Mouse (Mus musculus) kidney, postnatal 14 days (tissue): ENCODE data around the gene Enthd1.
A peak's percentile ranks its signal among the peaks of the same experiment; 100 is the strongest.
"Not testable (repeated sequence)": the region's sequence is repeated elsewhere in the genome, so short reads cannot be mapped to it uniquely, and the experiment has no call there.

Source experiments
- DNase-seq: peaks from one replicate; pipeline ENCODE4 v3.0.0; 2022; ENCODE audit warnings: mixed read lengths

Gene Enthd1

DNA sequence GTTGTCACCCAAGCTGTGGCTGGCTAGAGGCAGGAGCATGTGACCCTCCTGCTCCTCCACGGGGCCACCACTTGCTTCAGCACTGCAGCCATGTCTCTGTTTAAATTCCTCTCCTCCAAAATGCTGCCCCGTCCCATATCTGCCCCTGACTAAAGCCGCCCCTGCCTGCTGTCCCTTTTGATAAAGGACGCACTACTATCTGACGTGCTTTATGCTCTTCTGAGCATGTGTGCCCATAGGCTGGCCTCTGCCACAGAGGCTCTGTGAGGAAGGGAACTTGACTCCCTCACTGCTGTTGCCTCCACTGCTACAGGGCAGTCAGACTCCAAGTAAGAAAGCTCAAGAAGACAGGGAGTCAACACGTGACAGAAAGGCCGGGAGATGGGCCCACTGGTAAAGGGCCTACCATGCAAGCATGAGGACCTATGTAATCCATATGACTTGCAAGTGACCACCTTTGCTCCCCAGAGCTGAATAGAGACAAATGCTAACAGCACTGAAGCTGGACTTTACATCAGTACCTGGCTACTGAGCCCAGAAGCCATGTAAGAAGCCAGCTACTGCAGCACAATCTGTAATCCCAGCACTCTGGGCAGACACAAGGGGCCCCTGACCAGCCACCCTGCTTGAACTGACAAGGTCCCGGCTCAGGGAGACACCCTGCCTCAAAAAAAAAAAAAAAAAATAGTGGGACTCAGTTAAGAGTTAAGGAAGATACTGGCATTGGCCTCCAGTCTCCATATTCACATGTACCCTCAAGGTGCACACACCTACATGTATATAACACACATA lies 32.5 kb downstream of the Enthd1 start:
- DNase-seq: no peak

DNA sequence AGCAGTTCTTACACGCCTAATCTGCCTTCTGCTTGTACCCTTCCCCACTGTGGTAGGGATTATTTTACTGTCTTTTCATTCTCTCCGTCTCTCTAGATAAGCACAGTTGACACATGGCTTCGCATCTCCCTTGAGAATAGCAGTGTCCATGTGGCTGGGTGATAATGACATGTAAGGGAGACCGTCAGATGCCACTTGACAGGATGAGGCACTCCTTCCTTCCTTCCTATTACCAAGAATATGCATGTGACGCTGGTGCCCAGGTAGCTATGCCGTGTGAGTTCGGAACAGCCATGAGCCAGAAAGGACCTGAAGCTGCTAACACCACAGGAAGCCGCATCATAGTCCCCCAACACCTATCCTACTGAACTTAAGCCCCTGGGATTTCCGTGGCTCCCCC lies 33.9 kb downstream of the Enthd1 start:
- DNase-seq: no peak

DNA sequence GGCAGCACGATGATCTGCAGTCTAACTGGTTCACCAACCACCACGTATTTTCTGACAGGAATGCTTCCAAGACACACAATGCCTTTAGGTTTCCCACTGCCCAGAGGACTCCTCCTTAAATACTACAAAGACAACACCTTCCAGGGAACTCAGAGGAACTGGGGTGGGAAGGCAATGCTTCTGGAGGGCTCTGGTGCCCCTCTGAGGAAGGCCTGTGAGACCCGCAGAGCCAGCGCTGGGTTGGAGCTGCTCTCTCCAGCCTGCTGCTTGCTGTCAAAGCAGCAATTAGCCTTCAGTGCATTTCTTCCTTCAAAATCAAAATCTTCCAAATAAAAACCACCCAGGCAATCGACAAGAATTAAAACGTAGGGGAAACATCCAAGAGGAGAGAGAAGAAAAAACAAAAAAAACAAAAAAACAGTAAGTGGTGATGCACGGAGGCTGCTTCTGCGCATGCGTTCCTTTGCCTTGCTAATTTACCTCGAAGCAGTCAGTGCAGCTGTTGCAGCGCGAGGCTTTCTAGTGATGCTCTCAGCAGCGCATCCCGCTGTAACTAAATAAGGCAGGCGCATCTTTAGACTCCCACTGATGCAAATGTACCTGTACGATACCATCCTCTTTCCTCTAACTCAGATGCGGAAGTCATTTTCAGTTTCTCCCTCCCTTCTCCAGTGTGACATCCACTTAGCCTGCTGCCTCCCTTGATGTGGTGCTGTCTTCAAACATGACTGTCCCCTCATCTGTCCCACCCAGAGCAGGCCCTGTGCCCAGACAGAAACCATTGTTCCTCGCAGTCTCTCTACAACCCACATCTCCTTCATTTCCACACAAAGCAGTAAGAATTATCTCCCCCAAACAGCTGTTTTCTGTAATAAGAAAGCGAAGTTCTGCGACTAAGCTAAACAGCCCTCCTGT lies 34.7 kb downstream of the Enthd1 start:
- DNase-seq: no peak

DNA sequence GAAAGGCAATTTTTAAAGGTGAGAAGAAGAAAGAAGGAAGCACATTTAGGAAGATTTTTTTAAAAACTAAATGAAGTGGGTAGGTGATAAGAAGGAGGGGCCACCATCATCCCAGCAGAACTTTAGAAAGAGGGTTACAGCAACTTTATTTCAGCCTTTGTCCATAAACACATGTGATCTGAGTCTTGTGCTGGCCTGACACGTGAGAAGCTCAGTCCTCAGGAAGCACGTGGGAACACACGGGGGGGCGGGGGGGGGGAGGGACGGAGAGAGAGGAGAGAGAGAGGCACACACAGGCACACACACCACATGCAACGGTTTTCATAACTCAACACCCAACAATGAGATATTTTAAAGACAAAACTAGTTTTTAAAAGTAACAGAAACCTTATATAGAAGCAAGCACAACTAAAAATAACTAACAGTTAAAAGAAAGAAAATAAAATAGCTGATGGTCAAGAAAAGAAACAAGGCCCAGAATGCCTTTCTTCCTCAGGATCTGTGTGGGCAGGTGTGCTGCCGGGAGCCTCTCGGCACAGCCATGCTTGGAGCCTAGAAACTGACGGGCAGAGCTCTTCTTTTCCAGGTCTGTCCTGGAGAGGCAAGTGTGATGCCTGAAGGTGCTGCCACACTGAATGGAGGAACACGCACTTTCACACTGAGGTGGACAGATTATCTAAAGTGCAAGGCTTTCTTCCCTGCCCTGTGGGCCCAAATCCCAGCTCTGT lies 43.1 kb downstream of the Enthd1 start:
- DNase-seq: peak; percentile 16

DNA sequence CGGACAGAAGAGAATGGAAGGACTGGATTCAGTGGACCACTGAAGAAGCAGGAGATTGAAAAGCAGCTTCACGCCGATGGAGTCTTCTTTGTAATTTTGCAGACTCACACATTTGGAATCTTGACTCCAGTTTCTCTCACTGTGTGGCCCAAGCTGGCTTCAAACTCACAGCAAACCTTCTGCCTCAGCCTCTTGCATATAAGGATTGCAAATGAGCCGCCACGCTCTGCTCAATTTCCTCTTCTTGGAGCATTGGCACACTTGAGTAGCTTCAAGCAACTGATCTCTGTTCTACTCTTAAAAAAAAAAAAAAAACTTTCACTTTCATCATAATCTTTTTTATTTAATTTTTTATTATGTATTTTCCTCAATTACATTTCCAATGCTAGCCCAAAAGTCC lies 45.0 kb downstream of the Enthd1 start:
- no peak for DNase-seq

DNA sequence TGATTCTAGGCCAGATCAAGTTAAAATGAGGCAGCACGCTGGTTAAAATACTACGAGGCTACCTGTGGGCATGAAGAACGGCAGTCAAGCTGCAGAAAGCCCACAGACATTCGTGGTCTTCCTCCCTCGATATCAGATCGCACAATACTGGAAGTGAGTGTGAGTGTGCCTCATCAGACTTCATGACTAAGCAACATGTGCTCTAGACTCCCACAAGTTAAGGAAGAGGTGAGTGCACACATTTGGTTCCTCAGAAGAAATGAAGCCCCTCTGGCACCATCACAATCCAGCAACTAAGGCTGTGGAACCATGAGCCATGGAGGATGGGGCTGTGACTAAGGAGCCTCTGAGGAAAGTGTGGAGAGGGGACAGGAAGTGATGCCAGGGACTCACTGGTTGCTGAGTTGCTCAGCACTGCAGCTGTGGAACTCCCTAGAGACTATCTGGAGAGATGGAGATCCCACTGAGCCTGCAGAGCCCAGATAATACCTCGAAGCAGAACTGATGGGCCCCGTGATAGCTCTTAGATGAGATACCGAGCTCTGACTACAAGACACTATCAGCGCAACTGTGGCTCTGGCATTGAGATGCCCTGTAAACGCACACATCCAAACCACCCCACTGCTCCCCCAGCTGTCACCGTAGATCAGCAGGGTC lies 46.3 kb downstream of the Enthd1 start:
- DNase-seq: no peak

DNA sequence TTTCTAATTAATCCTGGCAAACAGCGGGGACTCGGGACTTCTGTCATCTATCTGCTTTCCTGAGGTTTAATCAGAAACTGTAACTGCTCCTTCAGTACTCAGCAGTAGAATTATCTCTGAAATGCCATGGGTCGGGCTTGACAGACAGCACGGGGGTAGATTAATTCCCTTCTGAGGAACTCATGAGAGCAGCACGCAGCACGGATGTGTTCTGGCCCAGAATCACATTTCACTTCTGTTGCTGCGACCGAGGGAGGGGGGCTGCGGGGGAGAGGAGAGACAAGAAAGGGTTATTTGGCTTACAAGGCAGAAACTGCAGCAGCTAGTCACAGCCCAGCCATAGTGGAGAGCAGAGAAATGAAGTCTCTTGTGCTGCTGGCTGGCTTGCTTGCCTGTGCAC lies 47.0 kb downstream of the Enthd1 start:
- no peak for DNase-seq

DNA sequence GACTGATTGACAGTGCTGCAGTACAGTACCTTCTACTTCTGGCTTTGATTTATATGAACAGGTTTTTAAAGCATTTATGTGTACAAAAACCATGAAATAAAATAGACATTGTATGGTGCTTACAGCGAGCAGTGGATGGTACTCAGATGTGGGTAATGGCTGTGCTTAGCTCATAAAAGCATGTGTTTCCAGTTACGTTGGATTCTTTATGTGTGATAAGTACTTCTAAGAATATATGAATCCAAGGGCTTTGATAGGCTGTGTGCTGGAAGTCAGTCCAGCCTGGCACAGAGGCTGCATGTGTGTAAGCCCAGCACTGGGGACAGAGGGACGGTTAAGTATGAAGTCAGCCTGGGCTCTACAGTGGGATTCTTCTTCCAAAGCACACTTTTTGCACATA lies 48.4 kb downstream of the Enthd1 start:
- DNase-seq: no peak

DNA sequence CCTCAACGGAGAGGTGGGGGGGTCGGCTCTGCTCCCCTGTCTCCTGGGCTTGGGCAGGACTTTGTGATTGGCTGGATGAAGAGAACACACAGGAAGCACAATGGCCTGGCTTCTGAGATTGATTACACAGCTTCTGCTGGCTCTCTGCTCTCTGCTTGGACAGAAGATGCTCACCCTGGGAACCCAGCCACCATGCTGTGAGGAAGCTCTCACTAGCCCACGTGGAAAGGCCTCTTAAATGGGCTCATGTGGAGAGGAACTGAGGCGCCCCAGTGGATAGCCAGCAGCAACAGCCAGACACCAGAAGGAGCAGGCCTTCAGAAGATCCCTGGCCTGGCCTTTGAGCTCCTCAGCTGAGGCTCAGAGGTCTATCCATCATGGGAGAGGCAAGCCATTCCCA lies 59.9 kb downstream of the Enthd1 start:
- DNase-seq: no peak

DNA sequence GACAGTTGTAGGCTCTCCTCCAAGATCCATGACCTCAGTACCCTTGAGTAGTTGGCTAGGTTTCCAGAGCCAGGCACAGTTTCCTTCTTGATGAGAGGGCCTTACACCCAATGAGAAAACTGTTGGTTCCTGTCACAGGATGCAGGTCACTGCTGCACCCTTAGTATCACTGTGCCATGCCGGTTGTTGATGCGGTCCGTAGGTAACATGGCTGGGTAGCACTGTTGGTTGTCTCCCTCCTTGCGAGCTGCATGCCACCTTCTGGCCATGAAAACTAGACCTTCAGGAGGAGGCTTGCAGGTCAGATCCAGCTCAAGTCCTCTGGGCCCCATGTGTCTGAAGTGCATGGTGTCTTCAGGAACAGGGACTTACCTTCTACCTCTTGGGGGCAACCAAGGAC lies 61.8 kb downstream of the Enthd1 start:
- DNase-seq: not testable (repeated sequence)

DNA sequence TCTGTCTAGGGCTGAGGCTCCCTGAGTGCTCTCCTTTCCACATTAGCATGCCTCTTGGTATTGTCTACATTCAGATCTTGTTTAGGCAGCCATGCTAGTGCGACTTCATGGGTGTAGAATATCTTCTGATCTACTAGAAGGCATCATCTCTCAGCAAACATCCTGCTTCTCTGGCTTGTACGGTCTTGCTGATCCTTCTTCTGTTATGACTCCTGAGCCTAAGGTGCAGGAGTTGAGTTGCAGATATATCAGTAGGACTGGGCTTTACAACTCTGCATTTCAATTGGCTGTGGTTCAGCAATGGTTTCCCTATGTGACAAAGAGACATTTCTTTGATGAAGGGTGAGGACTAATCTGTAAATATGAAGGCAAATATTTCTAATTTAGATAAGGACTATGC lies 62.2 kb downstream of the Enthd1 start:
- DNase-seq: no peak

DNA sequence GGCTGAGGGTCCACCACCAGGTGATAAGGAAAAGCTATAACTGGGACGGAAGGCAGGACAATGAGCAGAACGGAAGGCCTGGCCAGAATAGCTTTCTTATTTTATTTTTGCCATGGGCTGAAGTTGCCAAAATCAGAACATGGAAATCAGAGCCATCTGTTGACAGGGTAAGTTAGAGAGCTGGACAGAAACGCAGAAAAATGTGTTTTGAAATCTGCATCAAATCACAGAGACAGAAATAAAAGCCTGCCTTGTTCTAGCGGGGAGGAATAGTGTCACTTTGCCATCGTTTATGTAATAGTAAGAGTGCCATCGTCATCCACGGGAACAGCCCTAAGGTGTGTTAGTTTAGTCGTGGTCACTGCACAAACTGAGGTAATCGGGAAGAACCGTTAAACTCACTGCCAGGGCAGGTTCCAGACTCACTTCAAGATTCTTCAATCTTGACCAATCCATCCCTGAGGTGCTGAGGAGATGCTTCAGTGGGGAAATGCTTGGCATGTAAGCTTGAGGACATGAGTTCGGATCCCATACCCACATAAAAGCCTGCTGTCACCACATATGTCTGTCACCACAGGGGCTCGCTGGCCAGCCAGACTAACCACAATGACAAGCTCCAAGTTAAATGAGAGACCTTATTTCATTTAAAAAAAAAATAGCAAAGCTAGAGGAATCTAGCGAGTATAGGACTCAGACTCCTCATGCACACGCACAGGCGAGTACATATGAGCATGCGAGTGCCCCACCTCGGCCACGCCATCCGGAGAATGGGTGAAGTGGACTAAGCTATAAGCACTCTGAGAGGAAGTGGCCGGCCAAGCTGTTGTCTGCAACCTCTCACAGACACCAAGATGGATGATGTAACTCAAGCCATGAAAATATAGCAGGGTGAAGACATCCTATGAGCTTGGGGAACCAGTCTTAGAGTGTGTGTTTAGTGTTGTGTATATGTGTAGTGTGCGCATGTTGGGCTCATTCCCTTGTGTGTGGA lies 63.6 kb downstream of the Enthd1 start:
- DNase-seq: no peak

DNA sequence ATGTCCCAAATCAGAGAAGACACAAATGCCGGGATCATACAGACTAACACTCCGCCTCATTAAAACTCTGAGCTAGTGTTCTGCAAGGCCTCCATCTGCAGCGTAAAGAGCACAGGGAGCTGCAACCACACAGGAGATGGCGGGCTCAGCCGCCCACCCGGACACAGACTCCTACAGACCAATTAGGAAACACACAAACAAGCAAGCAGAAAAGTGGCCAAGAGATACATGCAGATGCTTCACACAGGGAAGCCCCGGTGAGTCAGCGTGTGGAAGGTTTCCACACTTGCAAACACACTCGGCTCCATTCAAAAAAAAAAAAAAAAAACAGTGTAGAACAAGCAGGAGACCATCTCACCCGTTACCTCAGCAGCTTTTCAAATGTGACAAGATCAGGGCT lies 64.5 kb downstream of the Enthd1 start:
- no peak for DNase-seq

DNA sequence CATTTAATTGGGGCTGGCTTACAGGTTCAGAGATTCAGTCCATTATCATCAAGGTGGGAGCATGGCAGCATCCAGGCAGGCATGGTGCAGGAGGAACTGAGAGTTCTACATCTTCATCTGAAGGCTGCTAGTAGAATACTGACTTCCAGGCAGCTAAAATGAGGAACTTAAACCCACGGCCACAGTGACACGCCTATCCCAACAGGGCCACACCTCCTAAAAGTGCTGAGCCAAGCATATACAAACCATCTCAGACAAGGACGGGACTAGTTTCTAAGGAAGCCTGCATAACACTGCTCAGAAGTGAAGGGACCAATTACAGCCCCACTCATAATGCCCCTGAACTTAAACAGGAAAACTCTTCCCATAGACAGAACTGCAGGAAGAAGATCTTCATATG lies 67.2 kb downstream of the Enthd1 start:
- DNase-seq: not testable (repeated sequence)

DNA sequence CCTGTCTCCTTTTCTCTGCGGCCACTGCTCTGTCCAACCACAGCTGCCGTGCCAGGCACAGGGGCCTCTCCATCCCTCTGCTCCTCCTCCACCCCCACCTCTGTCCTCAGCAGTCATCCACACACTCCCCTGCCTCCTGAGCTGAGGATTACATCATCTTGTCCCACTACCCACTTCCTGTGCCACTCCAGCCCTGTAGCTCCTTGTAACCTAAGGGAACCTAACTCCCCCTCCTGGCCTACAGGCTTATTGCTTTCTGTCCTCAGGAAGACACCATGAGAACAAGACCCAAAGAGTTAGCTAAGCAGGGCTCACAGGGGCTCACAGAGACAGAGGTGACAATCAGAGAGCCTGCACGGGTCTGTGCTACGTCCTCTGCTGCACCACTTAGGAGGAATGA lies 73.5 kb downstream of the Enthd1 start:
- no peak for DNase-seq

DNA sequence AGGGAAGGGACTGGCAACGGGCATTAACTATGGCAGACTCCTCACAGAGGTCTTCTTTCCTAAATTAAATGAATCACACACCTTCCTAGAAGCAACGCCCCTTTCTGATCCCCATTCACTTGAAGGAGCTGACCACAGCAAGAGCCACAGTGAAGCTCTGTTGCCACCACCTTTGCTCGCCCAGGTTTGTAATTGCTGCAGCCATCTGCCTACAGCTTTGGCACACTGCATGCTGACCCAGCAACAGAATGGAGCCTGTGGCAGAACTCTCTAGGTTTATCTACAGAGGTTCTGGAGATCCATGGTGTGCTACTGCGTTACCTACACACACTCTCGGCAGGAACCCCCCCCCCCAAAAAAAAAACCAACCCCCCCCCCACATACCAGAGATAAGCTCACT lies 74.8 kb downstream of the Enthd1 start:
- no peak for DNase-seq

DNA sequence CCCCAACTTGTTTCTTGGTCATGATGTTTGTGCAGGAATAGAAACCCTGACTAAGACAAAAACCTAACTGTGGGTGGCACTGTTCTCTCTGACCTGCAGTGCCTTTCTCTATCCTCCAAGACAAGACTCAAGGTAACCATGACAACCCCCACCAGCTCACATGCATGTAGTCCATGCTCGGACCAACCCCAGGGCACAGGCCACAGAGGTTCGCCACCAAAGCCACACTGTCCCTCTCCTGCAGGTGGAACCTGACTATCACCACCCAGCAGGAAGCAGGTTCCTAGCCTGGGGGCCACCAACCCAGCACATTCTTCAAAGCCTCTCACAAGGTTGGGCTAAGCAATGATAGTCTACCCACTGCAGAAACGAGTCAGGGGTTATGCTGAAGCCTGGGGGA lies 76.3 kb downstream of the Enthd1 start:
- no peak for DNase-seq

DNA sequence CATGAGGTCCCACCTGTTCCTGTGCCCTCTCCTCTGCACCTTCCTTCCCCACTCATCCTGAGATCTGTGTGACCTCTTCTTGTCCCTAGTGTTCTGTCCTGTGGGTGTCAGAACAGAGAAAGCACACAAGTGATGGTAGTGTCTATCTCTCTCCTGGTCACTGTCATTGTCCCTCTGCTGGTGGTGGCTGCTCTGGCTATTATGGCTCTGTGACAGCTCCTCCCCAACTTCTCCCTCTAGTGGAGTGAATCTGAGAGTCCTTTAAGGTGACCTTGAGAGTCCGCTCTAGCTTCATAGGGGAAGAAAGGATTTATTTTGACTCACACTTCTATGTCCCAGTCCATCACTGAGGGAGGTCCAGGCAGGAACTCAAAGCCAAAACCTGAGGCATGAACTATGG lies 79.4 kb downstream of the Enthd1 start:
- DNase-seq: no peak

DNA sequence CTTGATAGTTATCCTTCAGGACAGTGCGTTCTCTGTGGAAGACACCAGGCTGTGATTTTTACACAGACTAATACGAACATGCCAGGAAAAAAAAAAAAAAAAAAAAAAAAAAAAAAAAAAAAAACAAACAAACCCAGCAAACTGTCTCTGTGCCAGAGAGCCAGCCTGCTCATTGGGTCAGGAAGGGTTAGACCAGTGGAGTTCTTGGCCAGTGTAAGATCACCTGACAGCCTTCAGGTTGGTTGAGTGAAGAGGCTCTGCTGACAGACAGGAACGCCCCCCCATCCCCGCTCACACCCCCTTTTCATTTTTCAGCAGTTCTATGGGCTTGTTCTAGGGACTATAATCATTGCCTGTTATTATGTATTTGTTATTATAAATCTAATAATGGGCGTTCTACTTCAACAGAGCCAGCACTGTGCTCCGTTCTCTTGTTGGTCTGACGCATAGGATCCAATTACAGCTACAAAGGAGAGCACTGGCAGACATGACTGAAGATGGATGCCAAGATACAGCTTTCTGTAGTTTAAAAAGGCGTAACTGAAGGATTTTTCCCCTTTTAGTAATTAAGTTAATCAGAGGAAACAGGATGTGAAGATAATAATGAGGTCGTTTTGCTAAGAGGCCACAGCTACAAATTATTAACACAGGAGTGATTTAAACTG lies 81.8 kb downstream of the Enthd1 start:
- no peak for DNase-seq

DNA sequence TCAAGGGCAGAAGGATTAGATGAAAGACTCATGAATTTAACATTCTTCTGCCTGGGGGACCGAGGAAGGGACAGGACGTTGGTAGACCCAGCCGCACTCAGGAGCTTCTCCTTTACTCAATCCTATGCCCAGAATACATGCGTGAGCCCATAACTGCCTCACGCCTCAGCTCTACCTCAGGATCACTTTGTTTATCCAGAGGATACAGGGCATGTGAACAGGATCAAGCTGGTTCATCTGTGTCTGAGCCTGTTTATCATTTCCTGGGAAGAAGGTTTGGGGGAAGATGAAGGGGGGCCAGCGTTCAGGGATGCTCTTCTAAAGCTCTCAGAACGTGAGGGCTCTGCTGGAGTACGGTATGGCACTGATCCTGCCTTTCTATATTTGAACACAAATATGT lies 82.6 kb downstream of the Enthd1 start:
- DNase-seq: no peak

DNA sequence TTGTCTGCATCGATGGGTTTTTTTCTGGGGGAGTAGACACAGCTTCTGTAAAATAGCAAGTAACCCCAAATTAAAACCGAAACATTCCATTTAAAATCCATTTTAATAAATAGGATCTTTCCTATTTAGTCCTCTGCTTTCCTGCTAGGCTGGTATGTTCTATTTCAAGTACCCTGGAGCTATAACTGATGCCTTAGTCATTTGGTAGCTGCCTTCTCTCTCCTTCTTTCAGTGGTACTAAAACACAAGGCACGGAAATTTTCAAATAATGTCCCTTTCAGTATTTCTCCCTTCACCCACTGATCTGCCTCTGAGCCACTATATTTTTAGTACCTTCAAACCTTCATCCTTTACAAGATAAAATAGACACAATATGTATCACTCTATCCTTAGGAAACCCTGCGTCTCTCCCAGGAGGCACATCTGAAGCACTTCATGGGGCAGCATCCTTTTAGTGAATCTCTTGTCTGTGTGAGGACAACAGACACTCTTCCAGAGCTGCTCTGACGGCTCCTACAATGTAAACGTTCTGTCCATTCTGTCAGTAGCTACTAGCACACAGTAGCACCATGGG lies 90.4 kb downstream of the Enthd1 start:
- no peak for DNase-seq
